Mouse (Mus musculus) limb, embryonic 13.5 days (tissue): ENCODE results near the gene Psma6. TPM values are rescaled to one million over a fixed set of nuclear protein-coding genes. Genes with fewer than 3 reads are reported as not detected.

Experiments
- ATAC-seq: fragments of 200-750 bp; cut with Nextera tagmentation; 2 replicates; pipeline ENCODE4 v1.8.0; 2017; ENCODE audit warnings: low read depth, moderate number of reproducible peaks, moderate TSS enrichment; ENCODE audit not compliant: low FRiP score
- H3K27ac ChIP-seq: fragments of 300-500 bp; sonication (generic); 2 replicates; pipeline ENCODE4 v1.5.1; 2015; ENCODE audit warnings: inconsistent platforms, mild to moderate bottlenecking, moderate library complexity
- H3K27me3 ChIP-seq: fragments of 300-500 bp; sonication (generic); 2 replicates; pipeline ENCODE4 v1.6.1; 2015; ENCODE audit warnings: mild to moderate bottlenecking, inconsistent platforms
- H3K36me3 ChIP-seq: fragments of 300-500 bp; sonication (generic); 2 replicates; pipeline ENCODE4 v1.6.1; 2015; ENCODE audit warnings: inconsistent platforms, mild to moderate bottlenecking, moderate library complexity
- H3K4me1 ChIP-seq: fragments of 300-500 bp; sonication (generic); 2 replicates; pipeline ENCODE4 v1.6.1; 2015; ENCODE audit warnings: inconsistent platforms
- H3K4me2 ChIP-seq: fragments of 300-500 bp; sonication (generic); replicated peaks from 2 replicates; pipeline ENCODE4 v1.6.1; 2015; ENCODE audit warnings: inconsistent platforms, mild to moderate bottlenecking, moderate library complexity
- H3K4me3 ChIP-seq: fragments of 300-500 bp; sonication (generic); 2 replicates; pipeline ENCODE4 v1.5.1; 2015; ENCODE audit warnings: moderate library complexity, mild to moderate bottlenecking, inconsistent platforms
- H3K9ac ChIP-seq: fragments of 300-500 bp; sonication (generic); 2 replicates; pipeline ENCODE4 v1.6.1; 2015; ENCODE audit warnings: mild to moderate bottlenecking, inconsistent platforms
- H3K9me3 ChIP-seq: fragments of 300-500 bp; sonication (generic); 2 replicates; pipeline ENCODE4 v1.6.1; 2016; ENCODE audit warnings: inconsistent platforms
- WGBS: fragments of 180-500 bp; shearing (Covaris S2); methylation state at CpG from one replicate; pipeline ENCODE4 v1.1.7; 2015; 5-methylcytosine and 5-hydroxymethylcytosine counted together
- polyA plus RNA-seq: library from polyadenylated mRNA; unstranded; fragments of >200 nt; fragmentation: Nextera tagmentation; extraction: Ambion mirVana; gene quantifications from 2 replicates; pipeline ENCODE4 v1.2.1, GENCODE M21; 2015

Gene Psma6
- polyA plus RNA-seq, 1 experiment from 2014 or later, result 461 TPM

- H3K36me3 ChIP-seq, result no peaks in the 10 kb centered on the region
- no peak overlapping the region for H3K9ac ChIP-seq
- no peak for ATAC-seq
- H3K4me3 ChIP-seq, result no peak overlapping the region
- 0 out of 2 replicates have a peak overlapping the region, but pooled peaks have one; percentile 34 for H3K4me2 ChIP-seq
- no peaks in the 10 kb centered on the region for H3K9me3 ChIP-seq
- H3K27me3 ChIP-seq, result no peaks in the 10 kb centered on the region
- H3K27ac ChIP-seq, result peak overlapping the region; percentile 90
- 46% methylated on average over 4 of the region's 4 CpGs for WGBS
- H3K4me1 ChIP-seq, result peaks cover 68% of the 10 kb centered on the region
Observed at GRCm38 (mm10) chr12:55460900-55461299, 76.9 kb downstream of the Psma6 start.

- Histone ChIP-seq H3K27ac (peak overlapping the region; percentile 90), H3K4me1 (peaks cover 70% of the 10 kb centered on the region), H3K9ac (no peak overlapping the region), H3K4me2 (peak overlapping the region; percentile 34; the same call in 1 of the 2 replicates), H3K36me3 (no peaks in the 10 kb centered on the region), H3K4me3 (no peak overlapping the region), H3K9me3 (no peaks in the 10 kb centered on the region), H3K27me3 (no peaks in the 10 kb centered on the region)
- 30% methylated on average over 6 of the region's 6 CpGs for WGBS
- ATAC-seq, result peak; percentile 79
Observed at GRCm38 (mm10) chr12:55461767-55462166, 77.7 kb downstream of the Psma6 start.

- no peak overlapping the region for H3K4me2 ChIP-seq
- no peak overlapping the region for H3K4me3 ChIP-seq
- no peaks in the 10 kb centered on the region for H3K9me3 ChIP-seq
- 64% methylated on average over 6 of the region's 6 CpGs for WGBS
- H3K36me3 ChIP-seq, result no peaks in the 10 kb centered on the region
- no peak for ATAC-seq
- H3K9ac ChIP-seq, result no peak overlapping the region
- peak overlapping the region; percentile 78 for H3K27ac ChIP-seq
- peaks cover 71% of the 10 kb centered on the region for H3K4me1 ChIP-seq
- no peaks in the 10 kb centered on the region for H3K27me3 ChIP-seq
Observed at GRCm38 (mm10) chr12:55462456-55462855, 78.4 kb downstream of the Psma6 start.

- Histone ChIP-seq H3K9ac (no peak overlapping the region), H3K4me2 (no peak overlapping the region), H3K27me3 (no peaks in the 10 kb centered on the region), H3K27ac (peak overlapping the region; percentile 78), H3K36me3 (no peaks in the 10 kb centered on the region), H3K4me3 (no peak overlapping the region), H3K9me3 (no peaks in the 10 kb centered on the region), H3K4me1 (peaks cover 71% of the 10 kb centered on the region)
- WGBS, result 41% methylated on average over 5 of the region's 5 CpGs
- ATAC-seq, result no peak
Observed at GRCm38 (mm10) chr12:55463087-55463486, 79.1 kb downstream of the Psma6 start.

- no peaks in the 10 kb centered on the region for H3K9me3 ChIP-seq
- 27% methylated on average over 16 of the region's 16 CpGs for WGBS
- peak overlapping the region; percentile 84 for H3K27ac ChIP-seq
- no peak overlapping the region for H3K9ac ChIP-seq
- peak overlapping the region; percentile 27; the same call in 1 of the 2 replicates for H3K4me2 ChIP-seq
- no peak overlapping the region for H3K4me3 ChIP-seq
- no peaks in the 10 kb centered on the region for H3K36me3 ChIP-seq
- peaks cover 71% of the 10 kb centered on the region for H3K4me1 ChIP-seq
- ATAC-seq, result peak; percentile 46
- no peaks in the 10 kb centered on the region for H3K27me3 ChIP-seq
Observed at GRCm38 (mm10) chr12:55463992-55464845, 80.2 kb downstream of the Psma6 start.

- ATAC-seq, result no peak
- H3K9ac ChIP-seq, result no peak overlapping the region
- WGBS, result 62% methylated on average over 14 of the region's 14 CpGs
- no peaks in the 10 kb centered on the region for H3K9me3 ChIP-seq
- no peak overlapping the region for H3K4me3 ChIP-seq
- peak overlapping the region; percentile 84; the same call in 1 of the 2 replicates for H3K27ac ChIP-seq
- H3K36me3 ChIP-seq, result no peaks in the 10 kb centered on the region
- H3K4me1 ChIP-seq, result peaks cover 67% of the 10 kb centered on the region
- H3K4me2 ChIP-seq, result no peak overlapping the region
- H3K27me3 ChIP-seq, result no peaks in the 10 kb centered on the region
Observed at GRCm38 (mm10) chr12:55464846-55465361, 80.9 kb downstream of the Psma6 start.

- Histone ChIP-seq H3K4me2 (no peak overlapping the region), H3K4me1 (peaks cover 66% of the 10 kb centered on the region), H3K9ac (no peak overlapping the region), H3K27me3 (no peaks in the 10 kb centered on the region), H3K4me3 (no peak overlapping the region), H3K36me3 (no peaks in the 10 kb centered on the region), H3K9me3 (no peaks in the 10 kb centered on the region), H3K27ac (peak overlapping the region; percentile 84; the same call in 1 of the 2 replicates)
- 77% methylated on average over 17 of the region's 17 CpGs for WGBS
- no peak for ATAC-seq
Observed at GRCm38 (mm10) chr12:55465401-55465983, 81.5 kb downstream of the Psma6 start.

- no peak overlapping the region for H3K4me3 ChIP-seq
- ATAC-seq, result no peak
- 0 out of 2 replicates have a peak overlapping the region, but pooled peaks have one; percentile 35 for H3K9ac ChIP-seq
- no peak overlapping the region for H3K4me2 ChIP-seq
- WGBS, result 76% methylated on average over 7 of the region's 7 CpGs
- H3K4me1 ChIP-seq, result peaks cover 62% of the 10 kb centered on the region
- H3K9me3 ChIP-seq, result no peaks in the 10 kb centered on the region
- no peaks in the 10 kb centered on the region for H3K27me3 ChIP-seq
- no peak overlapping the region for H3K27ac ChIP-seq
- no peaks in the 10 kb centered on the region for H3K36me3 ChIP-seq
Observed at GRCm38 (mm10) chr12:55466088-55466701, 82.2 kb downstream of the Psma6 start.

- no peak overlapping the region for H3K27ac ChIP-seq
- H3K9me3 ChIP-seq, result no peaks in the 10 kb centered on the region
- no peaks in the 10 kb centered on the region for H3K36me3 ChIP-seq
- 78% methylated on average over 5 of the region's 5 CpGs for WGBS
- peaks cover 56% of the 10 kb centered on the region for H3K4me1 ChIP-seq
- no peaks in the 10 kb centered on the region for H3K27me3 ChIP-seq
- no peak overlapping the region for H3K9ac ChIP-seq
- ATAC-seq, result no peak
- no peak overlapping the region for H3K4me3 ChIP-seq
- H3K4me2 ChIP-seq, result no peak overlapping the region
Observed at GRCm38 (mm10) chr12:55466816-55467215, 82.8 kb downstream of the Psma6 start.

GRCm38 (mm10) chr12:55467331-55468180 lies 83.5 kb downstream of the Psma6 start:
- Histone ChIP-seq H3K9ac (no peak overlapping the region), H3K4me3 (no peak overlapping the region), H3K27ac (no peak overlapping the region), H3K4me2 (no peak overlapping the region), H3K9me3 (no peaks in the 10 kb centered on the region), H3K4me1 (peaks cover 48% of the 10 kb centered on the region), H3K36me3 (no peaks in the 10 kb centered on the region), H3K27me3 (no peaks in the 10 kb centered on the region)
- 62% methylated on average over 10 of the region's 10 CpGs for WGBS
- ATAC-seq, result no peak
